Mouse (Mus musculus) bone marrow macrophage, adult 2 months (primary cell): ENCODE data around the gene Otulinl. TPM values are rescaled to one million over a fixed set of nuclear protein-coding genes. Genes with fewer than 3 reads are reported as not detected.

Experiments used
- H3K27ac ChIP-seq: 2 replicates; pipeline ENCODE4 v1.5.1; 2012; ENCODE audit warnings: low read depth, low read length; ENCODE audit not compliant: insufficient read depth
- H3K4me1 ChIP-seq: 2 replicates; pipeline ENCODE4 v1.6.1; 2012; ENCODE audit warnings: low read length; ENCODE audit not compliant: control insufficient read depth, insufficient read depth
- H3K4me3 ChIP-seq: 2 replicates; pipeline ENCODE4 v1.5.1; 2012; ENCODE audit warnings: mild to moderate bottlenecking, low read length, moderate library complexity; ENCODE audit not compliant: insufficient read depth
- CTCF ChIP-seq: IDR thresholded peaks from 2 replicates; pipeline ENCODE4 v1.5.1; 2012; ENCODE audit warnings: low read depth, mild to moderate bottlenecking, low read length, moderate library complexity
- POLR2A ChIP-seq: IDR thresholded peaks from 2 replicates; pipeline ENCODE4 v1.6.1; 2012; ENCODE audit warnings: mild to moderate bottlenecking, low read depth, low read length, borderline replicate concordance
- polyA plus RNA-seq: library from polyadenylated mRNA; stranded (reverse); fragments of >200 nt; gene quantifications from 2 replicates; pipeline ENCODE4 v1.2.4, GENCODE M21; 2012; ENCODE audit not compliant: missing spikeins, insufficient read depth, insufficient read length

The Otulinl gene
- polyA plus RNA-seq, 1 experiment: 264 TPM

DNA sequence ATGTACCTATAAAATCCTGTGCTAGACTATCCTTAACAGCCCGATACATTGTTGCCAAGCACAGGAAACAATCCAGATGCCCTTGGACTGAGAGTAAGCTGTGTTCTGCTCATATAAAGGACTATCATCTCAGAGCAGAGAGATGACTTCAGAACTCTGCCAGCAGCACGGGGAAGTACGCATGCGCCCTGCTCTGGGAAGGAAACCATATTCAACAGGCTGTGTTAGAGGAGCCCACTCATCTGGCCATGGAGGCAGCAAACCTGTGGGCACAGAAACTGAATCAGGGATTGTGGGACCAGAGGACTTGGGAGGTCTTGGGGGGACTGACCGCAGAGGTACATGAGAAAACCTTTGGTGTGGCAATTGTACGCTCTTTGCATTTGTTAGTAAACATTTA lies 19.7 kb downstream of the Otulinl start:
- H3K4me3 ChIP-seq: no peak overlapping the region
- H3K27ac ChIP-seq: peak overlapping the region; percentile 35
- TF ChIP-seq CTCF (no peak), POLR2A (no peak)
- H3K4me1 ChIP-seq: peaks cover 45% of the 10 kb centered on the region

DNA sequence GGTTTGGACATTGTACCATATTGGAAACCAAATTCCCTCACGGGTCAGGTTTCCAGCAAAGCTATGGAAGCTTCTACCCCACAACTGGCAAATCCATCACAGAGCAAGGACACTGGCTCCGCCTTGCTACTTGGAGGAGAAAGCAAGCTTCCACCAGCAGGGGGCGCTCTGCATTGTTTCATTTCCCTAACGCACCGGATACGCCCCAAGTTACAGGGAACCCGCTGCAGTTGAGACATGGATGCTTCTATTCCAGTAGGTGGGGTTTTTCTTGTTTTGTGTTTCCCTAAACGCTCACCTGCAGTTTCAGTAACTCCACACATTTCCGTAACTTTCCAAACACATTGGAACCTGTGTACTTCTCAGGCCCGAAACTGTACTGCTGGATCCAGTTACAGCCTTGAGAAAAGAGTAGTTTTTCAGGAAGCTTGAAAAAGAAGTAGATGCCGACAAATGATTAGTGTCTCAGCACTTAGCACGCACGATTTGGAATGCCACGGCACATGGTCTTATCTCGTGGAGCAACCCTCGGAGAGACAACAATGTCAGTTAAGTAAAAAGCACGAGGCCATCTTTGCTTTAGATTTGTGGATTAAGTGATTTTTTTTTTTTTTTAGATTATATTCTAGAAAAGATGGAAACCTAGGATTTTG lies 21.7 kb downstream of the Otulinl start:
- peaks cover 28% of the 10 kb centered on the region for H3K4me1 ChIP-seq
- H3K4me3 ChIP-seq: no peak overlapping the region
- TF ChIP-seq POLR2A: no peak
- TF ChIP-seq CTCF: peak; percentile 87
- no peak overlapping the region for H3K27ac ChIP-seq

DNA sequence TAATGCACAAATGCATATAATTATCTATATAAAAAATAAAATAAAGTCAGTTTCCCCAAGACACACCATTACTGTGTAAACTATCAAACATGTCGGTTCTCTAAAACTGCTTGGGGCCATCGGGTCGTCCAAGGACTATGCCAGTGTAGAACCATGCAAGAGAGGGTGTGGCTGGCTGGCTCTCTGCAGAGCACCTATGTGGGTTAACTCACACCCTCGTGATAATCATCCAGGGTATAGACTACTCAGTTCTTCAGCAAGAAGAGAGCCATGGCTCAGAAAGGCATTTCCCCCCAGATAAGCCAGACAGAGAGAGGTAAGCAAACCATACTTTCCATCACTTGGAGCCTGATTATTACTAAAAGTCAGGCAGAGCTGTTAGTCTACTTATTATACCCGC lies 22.2 kb downstream of the Otulinl start:
- peaks cover 24% of the 10 kb centered on the region for H3K4me1 ChIP-seq
- no peak overlapping the region for H3K4me3 ChIP-seq
- TF ChIP-seq CTCF (no peak), POLR2A (no peak)
- H3K27ac ChIP-seq: no peak overlapping the region

DNA sequence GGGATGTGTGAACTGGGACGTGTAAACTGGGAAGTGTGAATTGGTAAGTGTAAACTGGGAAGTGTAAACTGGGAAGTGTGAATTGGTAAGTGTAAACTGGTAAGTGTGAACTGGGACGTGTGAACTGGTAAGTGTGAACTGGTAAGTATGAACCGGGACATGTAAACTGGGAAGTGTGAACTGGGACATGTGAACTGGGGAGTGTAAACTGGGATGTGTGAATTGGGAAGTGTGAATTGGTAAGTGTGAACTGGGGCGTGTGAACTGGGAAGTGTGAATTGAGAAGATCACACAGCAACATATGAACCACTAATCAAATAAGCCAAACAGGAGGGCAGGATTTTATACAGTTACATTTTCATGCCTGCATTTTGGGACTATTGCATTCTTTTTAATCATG lies 23.0 kb downstream of the Otulinl start:
- Histone ChIP-seq H3K4me3 (no peak overlapping the region), H3K27ac (no peak overlapping the region), H3K4me1 (peaks cover 18% of the 10 kb centered on the region)
- TF ChIP-seq POLR2A (no peak), CTCF (no peak)

DNA sequence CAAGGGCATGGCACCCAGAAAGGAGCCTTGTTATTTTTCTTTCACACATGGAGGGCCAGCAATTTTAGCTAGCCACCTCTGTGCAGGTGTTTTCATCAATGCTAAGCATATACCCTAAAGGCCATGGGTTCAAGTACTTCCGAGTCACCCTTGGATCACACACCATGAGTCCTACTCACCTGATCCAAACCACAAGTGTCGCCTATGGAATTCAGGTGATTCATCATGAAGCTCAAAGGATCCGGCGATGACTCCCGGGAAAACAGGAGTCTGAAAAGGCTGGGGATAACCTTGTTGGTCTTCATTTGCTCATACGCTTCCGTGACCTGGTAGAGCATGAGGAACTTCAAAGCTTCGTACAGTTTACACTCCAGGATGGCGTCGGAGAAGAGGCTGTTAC lies 23.5 kb downstream of the Otulinl start:
- Histone ChIP-seq H3K27ac (no peak overlapping the region), H3K4me3 (no peak overlapping the region), H3K4me1 (peaks cover 13% of the 10 kb centered on the region)
- TF ChIP-seq POLR2A: no peak
- TF ChIP-seq CTCF: no peak

DNA sequence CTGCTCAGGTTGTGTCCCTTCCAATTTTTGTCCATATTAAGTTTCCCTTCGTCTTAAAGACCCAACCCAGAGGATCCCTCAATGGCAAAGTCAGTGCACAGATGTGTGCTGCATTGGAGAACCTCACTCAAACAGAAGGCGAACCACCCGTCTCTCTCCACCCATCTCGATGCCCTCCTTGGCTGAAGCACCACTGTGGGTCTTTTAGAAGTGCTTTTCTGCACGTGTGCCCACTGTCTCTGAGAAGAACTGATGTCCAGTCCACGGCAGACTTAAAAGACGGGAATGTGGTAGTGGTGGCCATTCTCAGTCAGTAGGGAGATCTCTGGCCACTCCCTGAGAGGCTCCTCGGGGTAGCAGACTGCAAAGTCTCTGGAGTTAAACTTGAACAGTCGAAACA lies 24.8 kb downstream of the Otulinl start:
- H3K4me1 ChIP-seq: peaks cover 2% of the 10 kb centered on the region
- no peak overlapping the region for H3K27ac ChIP-seq
- no peak overlapping the region for H3K4me3 ChIP-seq
- no peak for TF ChIP-seq CTCF
- no peak for TF ChIP-seq POLR2A

DNA sequence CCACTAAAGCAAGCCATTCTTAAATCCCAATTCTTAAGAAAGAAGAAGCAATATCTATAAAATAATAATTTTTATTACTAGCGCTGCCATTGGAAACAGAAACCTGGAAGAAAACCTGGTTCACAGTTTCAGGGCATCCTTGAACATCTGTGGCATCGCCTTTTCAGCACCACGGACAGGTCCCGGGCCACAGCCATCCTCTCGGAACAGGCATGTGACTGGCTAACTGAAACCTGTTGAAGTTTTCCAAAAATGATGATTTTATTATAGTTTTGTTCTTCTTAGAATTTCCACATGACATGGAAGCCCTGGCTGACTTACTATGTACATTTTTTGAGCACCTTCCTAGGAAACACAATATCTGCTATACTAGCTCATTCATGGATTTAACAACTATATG lies 26.4 kb downstream of the Otulinl start:
- H3K4me1 ChIP-seq: no peaks in the 10 kb centered on the region
- H3K4me3 ChIP-seq: no peak overlapping the region
- H3K27ac ChIP-seq: no peak overlapping the region
- TF ChIP-seq CTCF: no peak
- no peak for TF ChIP-seq POLR2A

DNA sequence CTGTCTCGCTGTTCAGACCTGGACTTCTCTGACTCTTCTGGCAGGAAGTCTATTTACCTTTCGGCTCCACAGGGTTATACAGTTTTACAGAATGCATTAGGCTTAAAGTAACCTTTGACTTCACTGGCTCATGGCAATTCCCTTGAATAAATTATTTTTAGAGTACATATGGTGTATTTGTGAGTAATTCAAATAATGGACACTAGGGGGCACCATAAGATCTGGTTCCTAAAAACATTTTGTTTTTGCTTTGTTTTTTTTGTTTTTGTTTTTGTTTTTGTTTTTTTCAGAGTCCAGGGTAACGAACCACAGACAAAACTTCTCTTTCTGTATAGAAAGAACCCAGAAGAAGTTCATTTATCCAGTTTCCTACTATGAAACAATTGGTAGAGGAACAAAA lies 33.7 kb downstream of the Otulinl start:
- Histone ChIP-seq H3K4me1 (no peaks in the 10 kb centered on the region), H3K27ac (no peak overlapping the region), H3K4me3 (no peak overlapping the region)
- no peak for TF ChIP-seq POLR2A
- no peak for TF ChIP-seq CTCF

DNA sequence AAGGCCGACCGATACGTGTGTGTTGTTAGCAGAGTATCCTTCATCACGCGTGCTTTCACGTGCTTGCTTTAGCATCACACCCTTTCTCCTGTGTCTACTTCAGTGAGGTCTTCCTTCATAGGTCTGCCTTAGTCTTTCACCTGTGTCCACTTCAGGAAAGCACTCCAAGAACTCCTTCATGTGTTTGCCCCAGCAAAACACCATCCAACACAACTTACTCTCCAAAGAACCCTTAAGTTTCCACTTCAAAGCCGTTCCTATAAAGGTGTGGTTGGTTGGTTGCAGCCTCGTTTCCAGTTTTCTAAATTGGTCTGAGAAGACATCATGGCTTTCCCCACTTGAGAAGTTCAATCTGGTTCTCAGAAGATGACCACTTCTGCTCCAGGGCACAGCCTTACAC lies 34.7 kb downstream of the Otulinl start:
- no peak overlapping the region for H3K4me3 ChIP-seq
- H3K4me1 ChIP-seq: no peaks in the 10 kb centered on the region
- H3K27ac ChIP-seq: no peak overlapping the region
- TF ChIP-seq CTCF (no peak), POLR2A (no peak)

DNA sequence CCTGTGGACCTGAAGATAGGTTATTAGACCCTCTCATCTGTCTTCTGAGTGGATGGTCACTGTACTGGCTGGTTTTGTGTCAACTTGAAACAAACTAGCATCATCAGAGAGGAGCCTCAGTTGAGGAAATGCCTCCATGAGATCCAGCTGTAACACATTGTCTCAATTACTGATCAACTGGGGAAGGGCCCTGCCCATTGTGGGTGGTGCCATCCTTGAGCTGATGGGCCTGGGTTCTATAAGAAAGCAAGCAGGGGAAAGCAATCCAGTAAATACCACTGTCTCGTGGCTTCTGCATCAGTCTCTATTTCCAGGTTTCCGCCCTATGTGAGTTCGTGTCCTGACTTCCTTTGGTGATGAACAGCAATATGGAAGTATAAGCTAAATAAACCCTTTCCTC lies 36.1 kb downstream of the Otulinl start:
- TF ChIP-seq POLR2A: no peak
- TF ChIP-seq CTCF: no peak
- no peaks in the 10 kb centered on the region for H3K4me1 ChIP-seq
- no peak overlapping the region for H3K27ac ChIP-seq
- no peak overlapping the region for H3K4me3 ChIP-seq

DNA sequence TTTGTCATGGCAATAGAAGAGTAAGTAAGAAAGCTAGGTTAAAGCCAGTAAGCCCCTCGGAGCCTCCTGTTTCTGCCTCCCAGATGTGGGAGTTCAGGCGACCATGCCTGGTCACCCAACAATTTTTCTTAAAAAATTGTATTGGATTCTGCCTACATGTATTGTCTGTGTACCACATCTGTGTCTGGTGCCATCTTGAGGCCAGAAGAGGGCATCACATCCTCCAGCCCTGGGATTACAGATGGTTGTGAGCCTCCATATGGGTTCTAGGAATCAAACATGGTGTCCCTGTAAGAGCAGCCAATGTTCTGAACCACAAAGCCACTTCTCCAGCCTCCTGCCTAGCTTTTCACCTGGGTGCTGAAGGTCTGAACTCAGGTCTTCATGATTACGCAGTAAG lies 38.5 kb downstream of the Otulinl start:
- H3K4me1 ChIP-seq: no peaks in the 10 kb centered on the region
- H3K27ac ChIP-seq: no peak overlapping the region
- no peak overlapping the region for H3K4me3 ChIP-seq
- peak; percentile 76 for TF ChIP-seq CTCF
- TF ChIP-seq POLR2A: no peak
